Mouse (Mus musculus) lung, postnatal 0 days (tissue): Measurements from ENCODE around the gene Dok1.

Experiments used
- CTCF ChIP-seq: IDR thresholded peaks from 2 replicates; pipeline ENCODE4 v1.5.1; 2016; ENCODE audit warnings: antibody characterized with exemption, mild to moderate bottlenecking
- EP300 ChIP-seq: IDR thresholded peaks from 2 replicates; pipeline ENCODE4 v1.6.1; 2016; ENCODE audit warnings: antibody characterized with exemption, mild to moderate bottlenecking, control low read depth

- no peak for TF ChIP-seq CTCF
- TF ChIP-seq EP300: no peak
Measured at GRCm38 (mm10) chr6:83068221-83068620, 35.0 kb upstream of the Dok1 start.
